Mouse (Mus musculus) CH12.LX (cell line): ENCODE data around the gene Tinag.

Source experiments
- CHD1 ChIP-seq: IDR thresholded peaks from 2 replicates; pipeline ENCODE4 v1.6.1; 2012; ENCODE audit warnings: low read depth, low read length, improper control_type of control experiment, inconsistent platforms
- CTCF ChIP-seq, 2 experiments: IDR thresholded peaks in 1 of 2; conservative IDR thresholded peaks in 1 of 2; 2 replicates each; pipeline ENCODE4 v1.5.1; 2011 to 2012; ENCODE audit warnings: low read depth in 2 of 2, low read length in 2 of 2, improper control_type of control experiment in 1 of 2, inconsistent platforms in 1 of 2, mild to moderate bottlenecking in 1 of 2, moderate library complexity in 1 of 2
- E2F4 ChIP-seq: IDR thresholded peaks from 2 replicates; pipeline ENCODE4 v1.6.1; 2011; ENCODE audit warnings: low read depth, low read length, improper control_type of control experiment; ENCODE audit not compliant: insufficient replicate concordance
- EP300 ChIP-seq: IDR thresholded peaks from 2 replicates; pipeline ENCODE4 v1.6.1; 2011; ENCODE audit warnings: low read length, improper control_type of control experiment
- KAT2A ChIP-seq: IDR thresholded peaks from 2 replicates; pipeline ENCODE4 v1.6.1; 2012; ENCODE audit warnings: low read length, improper control_type of control experiment, inconsistent platforms; ENCODE audit not compliant: insufficient replicate concordance
- MAFK ChIP-seq: IDR thresholded peaks from 2 replicates; pipeline ENCODE4 v1.6.1; 2011; ENCODE audit warnings: low read length, improper control_type of control experiment; ENCODE audit not compliant: insufficient replicate concordance
- MAX ChIP-seq: IDR thresholded peaks from 2 replicates; pipeline ENCODE4 v1.6.1; 2011; ENCODE audit warnings: low read length, improper control_type of control experiment
- MAZ ChIP-seq: IDR thresholded peaks from 2 replicates; pipeline ENCODE4 v1.6.1; 2012; ENCODE audit warnings: low read depth, mild to moderate bottlenecking, inconsistent platforms, low read length, improper control_type of control experiment, moderate library complexity
- MYC ChIP-seq: IDR thresholded peaks from 2 replicates; pipeline ENCODE4 v1.6.1; 2011; ENCODE audit warnings: low read depth, mild to moderate bottlenecking, improper control_type of control experiment, low read length
- POLR2A ChIP-seq: IDR thresholded peaks from 2 replicates; pipeline ENCODE4 v1.6.1; 2011; ENCODE audit warnings: low read depth, mild to moderate bottlenecking, improper control_type of control experiment, low read length
- RAD21 ChIP-seq: IDR thresholded peaks from 2 replicates; pipeline ENCODE4 v1.6.1; 2011; ENCODE audit warnings: low read depth, mild to moderate bottlenecking, low read length, improper control_type of control experiment, moderate library complexity
- USF1 ChIP-seq: IDR thresholded peaks from 2 replicates; pipeline ENCODE4 v1.6.1; 2014; ENCODE audit warnings: low read depth, mild to moderate bottlenecking, inconsistent platforms, low read length, improper control_type of control experiment
- ZNF384 ChIP-seq: IDR thresholded peaks from 2 replicates; pipeline ENCODE4 v1.6.1; 2012; ENCODE audit warnings: low read depth, low read length, improper control_type of control experiment, inconsistent platforms

GRCm38 (mm10) chr9:77049669-77050068 is 4.1 kb upstream of the Tinag start:
- no peak for TF ChIP-seq CTCF (conservative IDR thresholded peaks at IDR 0.05 in 1 of 2, IDR thresholded peaks at IDR 0.05 in 1 of 2; ENCODE audit: low read depth in 2 of 2, low read length in 2 of 2)
- no peak for TF ChIP-seq CHD1
- TF ChIP-seq USF1 = no peak
- no peak for TF ChIP-seq KAT2A
- no peak for TF ChIP-seq MAFK
- no peak for TF ChIP-seq E2F4
- no peak for TF ChIP-seq MYC
- TF ChIP-seq POLR2A = no peak
- TF ChIP-seq EP300 = no peak
- no peak for TF ChIP-seq RAD21
- no peak for TF ChIP-seq ZNF384
- no peak for TF ChIP-seq MAX
- TF ChIP-seq MAZ = no peak
